Mouse (Mus musculus): ENCODE results near the gene Actr3. TPM values are rescaled to one million over a fixed set of nuclear protein-coding genes. Genes with fewer than 3 reads are reported as not detected.

The Actr3 gene
- polyA plus RNA-seq, 1 experiment from 2014 or later, result 304 TPM

- Histone ChIP-seq H3K27me3 (ENCODE audit: control insufficient read depth, insufficient read depth, low read length) (no peaks in the 10 kb centered on the region), H3K27ac (replicated peaks in 1 of 2; ENCODE audit: control insufficient read depth in 1 of 2, insufficient read depth in 1 of 2, low read depth in 2 of 2, low read length in 2 of 2) (no peak overlapping the region), H3K4me2 (ENCODE audit: low read length) (no peak overlapping the region), H3K4me3 (ENCODE audit: control insufficient read depth in 1 of 2, insufficient read depth in 1 of 2, low read depth in 1 of 2, low read length in 2 of 2) (no peak overlapping the region), H3K4me1 (ENCODE audit: control insufficient read depth in 2 of 2, insufficient read depth in 2 of 2, low read length in 2 of 2) (no peaks in the 10 kb centered on the region), H3K9ac (ENCODE audit: low read length) (no peak overlapping the region), H3K9me3 (ENCODE audit: control insufficient read depth, low read length) (no peaks in the 10 kb centered on the region), H3K36me3 (ENCODE audit: control insufficient read depth, insufficient read depth, low read length) (no peaks in the 10 kb centered on the region)
- 56% methylated on average over 2 of the region's 2 CpGs for WGBS
- ATAC-seq (ENCODE audit: insufficient number of reproducible peaks, insufficient read depth, low FRiP score, low read depth), result no peak
These were observed 19.6 kb upstream of the Actr3 start for GRCm38 (mm10) chr1:125455128-125455527.

GRCm38 (mm10) chr1:125450282-125451000, 14.9 kb upstream of the Actr3 start:
- H3K4me1 ChIP-seq (ENCODE audit: control insufficient read depth in 2 of 2, insufficient read depth in 2 of 2, low read length in 2 of 2), result no peaks in the 10 kb centered on the region
- H3K27ac ChIP-seq (replicated peaks in 1 of 2; ENCODE audit: control insufficient read depth in 1 of 2, insufficient read depth in 1 of 2, low read depth in 2 of 2, low read length in 2 of 2), result no peak overlapping the region
- no peak for ATAC-seq (ENCODE audit: insufficient number of reproducible peaks, insufficient read depth, low FRiP score, low read depth)
- no peaks in the 10 kb centered on the region for H3K36me3 ChIP-seq (ENCODE audit: control insufficient read depth, insufficient read depth, low read length)
- no peaks in the 10 kb centered on the region for H3K27me3 ChIP-seq (ENCODE audit: control insufficient read depth, insufficient read depth, low read length)
- no peak overlapping the region for H3K9ac ChIP-seq (ENCODE audit: low read length)
- H3K9me3 ChIP-seq (ENCODE audit: control insufficient read depth, low read length), result no peaks in the 10 kb centered on the region
- no peak overlapping the region for H3K4me2 ChIP-seq (ENCODE audit: low read length)
- no peak overlapping the region for H3K4me3 ChIP-seq (ENCODE audit: control insufficient read depth in 1 of 2, insufficient read depth in 1 of 2, low read depth in 1 of 2, low read length in 2 of 2)
- WGBS, result 77% methylated on average over 4 of the region's 4 CpGs

GRCm38 (mm10) chr1:125447926-125448325, 12.4 kb upstream of the Actr3 start:
- Histone ChIP-seq H3K27me3 (ENCODE audit: control insufficient read depth, insufficient read depth, low read length) (no peaks in the 10 kb centered on the region), H3K4me2 (ENCODE audit: low read length) (no peak overlapping the region), H3K27ac (replicated peaks in 1 of 2; ENCODE audit: control insufficient read depth in 1 of 2, insufficient read depth in 1 of 2, low read depth in 2 of 2, low read length in 2 of 2) (no peak overlapping the region), H3K9me3 (ENCODE audit: control insufficient read depth, low read length) (no peaks in the 10 kb centered on the region), H3K4me1 (ENCODE audit: control insufficient read depth in 2 of 2, insufficient read depth in 2 of 2, low read length in 2 of 2) (no peaks in the 10 kb centered on the region), H3K36me3 (ENCODE audit: control insufficient read depth, insufficient read depth, low read length) (no peaks in the 10 kb centered on the region), H3K9ac (ENCODE audit: low read length) (no peak overlapping the region), H3K4me3 (ENCODE audit: control insufficient read depth in 1 of 2, insufficient read depth in 1 of 2, low read depth in 1 of 2, low read length in 2 of 2) (no peak overlapping the region)
- no peak for ATAC-seq (ENCODE audit: insufficient number of reproducible peaks, insufficient read depth, low FRiP score, low read depth)

GRCm38 (mm10) chr1:125441679-125442078, 6.2 kb upstream of the Actr3 start:
- Histone ChIP-seq H3K36me3 (ENCODE audit: control insufficient read depth, insufficient read depth, low read length) (no peaks in the 10 kb centered on the region), H3K4me2 (ENCODE audit: low read length) (no peak overlapping the region), H3K27me3 (ENCODE audit: control insufficient read depth, insufficient read depth, low read length) (no peaks in the 10 kb centered on the region), H3K9me3 (ENCODE audit: control insufficient read depth, low read length) (no peaks in the 10 kb centered on the region), H3K27ac (replicated peaks in 1 of 2; ENCODE audit: control insufficient read depth in 1 of 2, insufficient read depth in 1 of 2, low read depth in 2 of 2, low read length in 2 of 2) (no peak overlapping the region), H3K4me3 (ENCODE audit: control insufficient read depth in 1 of 2, insufficient read depth in 1 of 2, low read depth in 1 of 2, low read length in 2 of 2) (no peak overlapping the region), H3K4me1 (ENCODE audit: control insufficient read depth in 2 of 2, insufficient read depth in 2 of 2, low read length in 2 of 2) (0 out of 4 replicates have a peak, but pooled peaks cover 0 to 2% of the 10 kb centered on the region in 2 experiments), H3K9ac (ENCODE audit: low read length) (no peak overlapping the region)
- WGBS, result 62% methylated on average over 7 of the region's 7 CpGs
- ATAC-seq (ENCODE audit: insufficient number of reproducible peaks, insufficient read depth, low FRiP score, low read depth), result no peak

- Histone ChIP-seq H3K9me3 (ENCODE audit: control insufficient read depth, low read length) (no peaks in the 10 kb centered on the region), H3K27me3 (ENCODE audit: control insufficient read depth, insufficient read depth, low read length) (no peaks in the 10 kb centered on the region), H3K4me2 (ENCODE audit: low read length) (no peak overlapping the region), H3K27ac (replicated peaks in 1 of 2; ENCODE audit: control insufficient read depth in 1 of 2, insufficient read depth in 1 of 2, low read depth in 2 of 2, low read length in 2 of 2) (no peak overlapping the region), H3K4me1 (ENCODE audit: control insufficient read depth in 2 of 2, insufficient read depth in 2 of 2, low read length in 2 of 2) (peaks cover 0 to 2% of the 10 kb centered on the region in 2 experiments; a peak in 1 of 4 replicates), H3K36me3 (ENCODE audit: control insufficient read depth, insufficient read depth, low read length) (no peaks in the 10 kb centered on the region), H3K9ac (ENCODE audit: low read length) (no peak overlapping the region), H3K4me3 (ENCODE audit: control insufficient read depth in 1 of 2, insufficient read depth in 1 of 2, low read depth in 1 of 2, low read length in 2 of 2) (no peak overlapping the region)
- WGBS, result 78% methylated on average over 6 of the region's 6 CpGs
- no peak for ATAC-seq (ENCODE audit: insufficient number of reproducible peaks, insufficient read depth, low FRiP score, low read depth)
These were observed 5.7 kb upstream of the Actr3 start for GRCm38 (mm10) chr1:125441251-125441650.

- Histone ChIP-seq H3K9ac (ENCODE audit: low read length) (no peak overlapping the region), H3K9me3 (ENCODE audit: control insufficient read depth, low read length) (no peaks in the 10 kb centered on the region), H3K4me3 (ENCODE audit: control insufficient read depth in 1 of 2, insufficient read depth in 1 of 2, low read depth in 1 of 2, low read length in 2 of 2) (no peak overlapping the region), H3K4me2 (ENCODE audit: low read length) (no peak overlapping the region), H3K36me3 (ENCODE audit: control insufficient read depth, insufficient read depth, low read length) (no peaks in the 10 kb centered on the region), H3K27me3 (ENCODE audit: control insufficient read depth, insufficient read depth, low read length) (no peaks in the 10 kb centered on the region), H3K4me1 (ENCODE audit: control insufficient read depth in 2 of 2, insufficient read depth in 2 of 2, low read length in 2 of 2) (peaks cover 0 to 5% of the 10 kb centered on the region in 2 experiments; a peak in 1 of 4 replicates), H3K27ac (replicated peaks in 1 of 2; ENCODE audit: control insufficient read depth in 1 of 2, insufficient read depth in 1 of 2, low read depth in 2 of 2, low read length in 2 of 2) (no peak overlapping the region)
- no peak for ATAC-seq (ENCODE audit: insufficient number of reproducible peaks, insufficient read depth, low FRiP score, low read depth)
- WGBS, result 89% methylated on average over 3 of the region's 3 CpGs
These were observed 4.0 kb upstream of the Actr3 start for GRCm38 (mm10) chr1:125439556-125439955.

- Histone ChIP-seq H3K9ac (ENCODE audit: low read length) (no peak overlapping the region), H3K4me3 (ENCODE audit: control insufficient read depth in 1 of 2, insufficient read depth in 1 of 2, low read depth in 1 of 2, low read length in 2 of 2) (no peak overlapping the region), H3K9me3 (ENCODE audit: control insufficient read depth, low read length) (no peaks in the 10 kb centered on the region), H3K4me2 (ENCODE audit: low read length) (no peak overlapping the region), H3K36me3 (ENCODE audit: control insufficient read depth, insufficient read depth, low read length) (no peaks in the 10 kb centered on the region), H3K4me1 (ENCODE audit: control insufficient read depth in 2 of 2, insufficient read depth in 2 of 2, low read length in 2 of 2) (peaks cover 0 to 5% of the 10 kb centered on the region in 2 experiments; a peak in 1 of 4 replicates), H3K27ac (replicated peaks in 1 of 2; ENCODE audit: control insufficient read depth in 1 of 2, insufficient read depth in 1 of 2, low read depth in 2 of 2, low read length in 2 of 2) (no peak overlapping the region), H3K27me3 (ENCODE audit: control insufficient read depth, insufficient read depth, low read length) (no peaks in the 10 kb centered on the region)
- no peak for ATAC-seq (ENCODE audit: insufficient number of reproducible peaks, insufficient read depth, low FRiP score, low read depth)
- 88% methylated on average over 2 of the region's 2 CpGs for WGBS
These were observed 3.3 kb upstream of the Actr3 start for GRCm38 (mm10) chr1:125438826-125439225.

GRCm38 (mm10) chr1:125437927-125438326, 2.4 kb upstream of the Actr3 start:
- Histone ChIP-seq H3K36me3 (ENCODE audit: control insufficient read depth, insufficient read depth, low read length) (no peaks in the 10 kb centered on the region), H3K27me3 (ENCODE audit: control insufficient read depth, insufficient read depth, low read length) (no peaks in the 10 kb centered on the region), H3K4me2 (ENCODE audit: low read length) (no peak overlapping the region), H3K9me3 (ENCODE audit: control insufficient read depth, low read length) (no peaks in the 10 kb centered on the region), H3K27ac (replicated peaks in 1 of 2; ENCODE audit: control insufficient read depth in 1 of 2, insufficient read depth in 1 of 2, low read depth in 2 of 2, low read length in 2 of 2) (no peak overlapping the region), H3K4me1 (ENCODE audit: control insufficient read depth in 2 of 2, insufficient read depth in 2 of 2, low read length in 2 of 2) (peaks cover 4 to 5% of the 10 kb centered on the region in 2 experiments; a peak in 3 of 4 replicates), H3K4me3 (ENCODE audit: control insufficient read depth in 1 of 2, insufficient read depth in 1 of 2, low read depth in 1 of 2, low read length in 2 of 2) (no peak overlapping the region), H3K9ac (ENCODE audit: low read length) (no peak overlapping the region)
- ATAC-seq (ENCODE audit: insufficient number of reproducible peaks, insufficient read depth, low FRiP score, low read depth), result no peak
- WGBS, result 32% methylated on average over 3 of the region's 3 CpGs
